ENCODE assay signal across 8 mouse cellular contexts in genomic region chr14:57104106-57105023, GRCm38 (mm10). TPM values are rescaled to one million over a fixed set of nuclear protein-coding genes. Genes with fewer than 3 reads are reported as not detected.
DNase-seq lines count a peak whose midpoint lies in the region; ATAC-seq and TF ChIP-seq lines count a peak whose summit lies in the region.

Gjb2 (minus strand) TSS chr14:57104702.

- H3K4me3 ChIP-seq in forebrain, embryonic 15.5 days: peak within 1 kb of the TSS; percentile 54
- H3K4me3 ChIP-seq in intestine, postnatal 0 days (ENCODE audit: low read depth, low read length): peak within 1 kb of the TSS; percentile 79
- peak within 1 kb of the TSS; percentile 61 for H3K4me3 ChIP-seq in limb, embryonic 13.5 days
- peak within 1 kb of the TSS; percentile 62 for H3K4me3 ChIP-seq in midbrain, embryonic 13.5 days (replicated peaks)
- peak within 1 kb of the TSS; percentile 71 for H3K4me3 ChIP-seq in testis, adult 2 months (ENCODE audit: control insufficient read depth, low read depth, low read length)

- peak; percentile 4 to 12 for DNase-seq in cerebellum, adult 18-20 months
- DNase-seq in cerebellum, adult 11-12 months: no peak
- peak; percentile 47 for DNase-seq in adrenal gland, postnatal 25 days

- under 1% methylated on average over 99 of the region's 101 CpGs for WGBS in forebrain, embryonic 15.5 days
- under 1% methylated on average over 101 of the region's 101 CpGs for WGBS in intestine, postnatal 0 days
- under 1% methylated on average over 100 of the region's 101 CpGs for WGBS in limb, embryonic 13.5 days
- WGBS in midbrain, embryonic 13.5 days: under 1% methylated on average over 95 of the region's 101 CpGs

- TF ChIP-seq POLR2A in testis, adult 2 months (IDR thresholded peaks at IDR 0.05; ENCODE audit: control insufficient read depth, low read depth, low read length): no peak

- peak; percentile 78 for ATAC-seq in forebrain, embryonic 15.5 days (replicated peaks)
- ATAC-seq in intestine, postnatal 0 days: peak; percentile 87
- peak; percentile 70 for ATAC-seq in limb, embryonic 13.5 days (ENCODE audit: low FRiP score, low read depth)
- peak; percentile 86 for ATAC-seq in midbrain, embryonic 13.5 days

- no peaks in the 10 kb centered on the region for H3K36me3 ChIP-seq in forebrain, embryonic 15.5 days
- H3K36me3 ChIP-seq in intestine, postnatal 0 days (ENCODE audit: control insufficient read depth, insufficient read depth): no peaks in the 10 kb centered on the region; the same call in 1 of the 2 replicates
- H3K36me3 ChIP-seq in limb, embryonic 13.5 days: no peaks in the 10 kb centered on the region
- H3K36me3 ChIP-seq in midbrain, embryonic 13.5 days: no peaks in the 10 kb centered on the region
- no peaks in the 10 kb centered on the region for H3K36me3 ChIP-seq in testis, adult 2 months (ENCODE audit: control insufficient read depth, insufficient read depth, low read length)

- H3K27ac ChIP-seq in forebrain, embryonic 15.5 days (replicated peaks): no peak within 1 kb of the TSS
- H3K27ac ChIP-seq in intestine, postnatal 0 days (ENCODE audit: low read depth, low read length): peak within 1 kb of the TSS; percentile 82
- H3K27ac ChIP-seq in limb, embryonic 13.5 days: no peak within 1 kb of the TSS
- H3K27ac ChIP-seq in midbrain, embryonic 13.5 days: no peak within 1 kb of the TSS
- H3K27ac ChIP-seq in testis, adult 2 months (ENCODE audit: control insufficient read depth, insufficient read depth, low read depth, low read length): no peak within 1 kb of the TSS

- no peaks in the 10 kb centered on the region for H3K9me3 ChIP-seq in forebrain, embryonic 15.5 days
- H3K9me3 ChIP-seq in intestine, postnatal 0 days (ENCODE audit: control insufficient read depth): no peaks in the 10 kb centered on the region
- no peaks in the 10 kb centered on the region for H3K9me3 ChIP-seq in limb, embryonic 13.5 days
- no peaks in the 10 kb centered on the region for H3K9me3 ChIP-seq in midbrain, embryonic 13.5 days

- peak; percentile 68 for TF ChIP-seq CTCF in intestine, postnatal 0 days (IDR thresholded peaks at IDR 0.05; ENCODE audit: low read depth)
- no peak for TF ChIP-seq CTCF in testis, adult 2 months (IDR thresholded peaks at IDR 0.05; ENCODE audit: control insufficient read depth, insufficient read depth, insufficient replicate concordance, low read depth, low read length)

- H3K4me2 ChIP-seq in forebrain, embryonic 15.5 days (replicated peaks): peak within 1 kb of the TSS; percentile 99
- H3K4me2 ChIP-seq in intestine, postnatal 0 days (replicated peaks; ENCODE audit: low read depth): peak within 1 kb of the TSS; percentile 98
- peak within 1 kb of the TSS; percentile 100 for H3K4me2 ChIP-seq in limb, embryonic 13.5 days (replicated peaks)
- H3K4me2 ChIP-seq in midbrain, embryonic 13.5 days (replicated peaks): peak within 1 kb of the TSS; percentile 100

- peaks cover 18% of the 10 kb centered on the region for H3K4me1 ChIP-seq in forebrain, embryonic 15.5 days
- no peaks in the 10 kb centered on the region for H3K4me1 ChIP-seq in intestine, postnatal 0 days (replicated peaks; ENCODE audit: control insufficient read depth, insufficient read depth, low read length)
- peaks cover 23% of the 10 kb centered on the region for H3K4me1 ChIP-seq in limb, embryonic 13.5 days
- H3K4me1 ChIP-seq in midbrain, embryonic 13.5 days (replicated peaks): peaks cover 20% of the 10 kb centered on the region
- peaks cover 9% of the 10 kb centered on the region for H3K4me1 ChIP-seq in testis, adult 2 months (ENCODE audit: control insufficient read depth, insufficient read depth, low read length)

- H3K9ac ChIP-seq in forebrain, embryonic 15.5 days (replicated peaks): peak within 1 kb of the TSS; percentile 42
- peak within 1 kb of the TSS; percentile 85 for H3K9ac ChIP-seq in intestine, postnatal 0 days (ENCODE audit: low read depth, low read length)
- H3K9ac ChIP-seq in limb, embryonic 13.5 days: peak within 1 kb of the TSS; percentile 74
- peak within 1 kb of the TSS; percentile 60 for H3K9ac ChIP-seq in midbrain, embryonic 13.5 days (replicated peaks)

- H3K27me3 ChIP-seq in forebrain, embryonic 15.5 days: peaks cover 58% of the 10 kb centered on the region
- peaks cover 12% of the 10 kb centered on the region for H3K27me3 ChIP-seq in intestine, postnatal 0 days (replicated peaks; ENCODE audit: control insufficient read depth, insufficient read depth, low read length)
- peaks cover 64% of the 10 kb centered on the region for H3K27me3 ChIP-seq in limb, embryonic 13.5 days
- peaks cover 72% of the 10 kb centered on the region for H3K27me3 ChIP-seq in midbrain, embryonic 13.5 days
- H3K27me3 ChIP-seq in testis, adult 2 months (ENCODE audit: control insufficient read depth, insufficient read depth, low read length): no peaks in the 10 kb centered on the region; the same call in 1 of the 2 replicates

RNA-seq across cellular contexts. Expression of gene Gjb2, which starts in this region (rescaled TPM):
- total RNA-seq in adrenal gland, postnatal 25 days (2021): 20.6 and 30.1 TPM in 2 replicates
- 5.3 and 7.1 TPM in 2 replicates for polyA plus RNA-seq in forebrain, embryonic 15.5 days (2015; fragmentation: Nextera tagmentation; extraction: Ambion mirVana)
- 50.0 and 53.4 TPM in 2 replicates for polyA plus RNA-seq in intestine, postnatal 0 days (2015; fragmentation: Nextera tagmentation; extraction: Ambion mirVana)
- 80.7 and 92.7 TPM in 2 replicates for polyA plus RNA-seq in limb, embryonic 13.5 days (2015; fragmentation: Nextera tagmentation; extraction: Ambion mirVana)
- polyA plus RNA-seq in midbrain, embryonic 13.5 days (2015; fragmentation: Nextera tagmentation; extraction: Ambion mirVana): 10.0 and 11.4 TPM in 2 replicates
- 0.08 and 0.17 TPM in 2 replicates for polyA plus RNA-seq in testis, adult 2 months (2012; rRNA removed)
